Mouse (Mus musculus) heart, postnatal 25 days (tissue): ENCODE data around the gene Pate2. TPM values are rescaled to one million over a fixed set of nuclear protein-coding genes. Genes with fewer than 3 reads are reported as not detected.
A peak's percentile ranks its signal among the peaks of the same experiment; 100 is the strongest.
"Not testable (repeated sequence)": the region's sequence is repeated elsewhere in the genome, so short reads cannot be mapped to it uniquely, and the experiment has no call there.

Source experiments
- DNase-seq: peaks from one replicate; pipeline ENCODE4 v3.0.0; 2022; ENCODE audit warnings: low spot score
- intact Hi-C: fragments of 180-260 bp; cut with DNase I; formaldehyde crosslinking; loops from one replicate; pipeline ENCODE4 v1.15.1; 2025
- total RNA-seq, 2 experiments: library from RNA; stranded (reverse); gene quantifications; 2 replicates each; pipeline ENCODE4 v1.2.3; 2021

Pate2 gene
- total RNA-seq, 2 experiments from 2014 or later, result not detected

GRCm38 (mm10) chr9:35545704-35546103 is 24.4 kb upstream of the Pate2 start:
- no peak for DNase-seq
- intact Hi-C loops, result loop anchor here (10.0 kb wide), 1 partner anchor 341 kb away; the partner anchor contains the start of genes Srpr and Tirap

DNA sequence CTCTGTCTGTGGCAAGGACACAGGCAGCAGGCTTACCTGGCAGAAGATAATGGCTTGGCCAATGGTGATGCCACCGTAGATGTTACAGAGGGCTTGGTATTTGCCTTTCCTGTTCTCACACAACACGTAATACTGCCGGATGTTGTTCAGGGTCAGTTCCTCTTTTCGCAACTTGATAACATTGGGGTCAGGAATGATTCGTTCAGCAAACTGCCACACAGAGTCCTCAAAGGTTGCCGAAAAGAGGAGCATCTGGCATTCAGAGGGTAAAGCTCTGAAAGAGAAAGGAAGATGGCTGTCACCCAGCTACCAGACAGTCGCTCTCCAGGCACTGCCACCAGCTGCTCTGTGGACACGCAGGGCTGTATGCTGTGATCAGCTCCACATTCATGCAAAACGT is 23.3 kb upstream of the Pate2 start:
- intact Hi-C loops, result loop anchor here (10.0 kb wide), 1 partner anchor 342 kb away; the partner anchor contains the start of genes Srpr and Tirap
- no peak for DNase-seq

DNA sequence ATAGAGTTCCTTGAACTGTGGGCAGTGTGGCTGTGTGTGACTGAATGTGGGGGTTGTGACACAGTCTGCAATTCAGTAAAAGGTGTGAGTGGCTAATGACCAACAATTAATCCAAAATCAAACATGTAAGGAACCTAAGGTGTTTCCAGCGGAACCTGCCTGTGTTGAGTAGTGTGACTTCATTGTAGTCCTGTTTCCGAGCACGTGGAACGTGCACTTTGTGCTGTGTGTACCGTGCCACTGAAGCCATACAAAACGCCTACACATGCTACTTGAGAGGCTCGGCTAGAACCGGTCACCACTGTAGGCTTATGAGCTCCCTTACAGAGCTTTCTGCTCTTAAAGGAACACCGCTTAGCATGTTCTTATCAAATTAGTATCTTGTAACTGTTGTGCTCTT is 21.6 kb upstream of the Pate2 start:
- intact Hi-C loops, result loop anchor here (10.0 kb wide), 1 partner anchor 344 kb away; the partner anchor contains the start of genes Srpr and Tirap
- no peak for DNase-seq

GRCm38 (mm10) chr9:35556494-35557102 is 13.5 kb upstream of the Pate2 start:
- DNase-seq, result no peak
- intact Hi-C loops, result no loop called here

DNA sequence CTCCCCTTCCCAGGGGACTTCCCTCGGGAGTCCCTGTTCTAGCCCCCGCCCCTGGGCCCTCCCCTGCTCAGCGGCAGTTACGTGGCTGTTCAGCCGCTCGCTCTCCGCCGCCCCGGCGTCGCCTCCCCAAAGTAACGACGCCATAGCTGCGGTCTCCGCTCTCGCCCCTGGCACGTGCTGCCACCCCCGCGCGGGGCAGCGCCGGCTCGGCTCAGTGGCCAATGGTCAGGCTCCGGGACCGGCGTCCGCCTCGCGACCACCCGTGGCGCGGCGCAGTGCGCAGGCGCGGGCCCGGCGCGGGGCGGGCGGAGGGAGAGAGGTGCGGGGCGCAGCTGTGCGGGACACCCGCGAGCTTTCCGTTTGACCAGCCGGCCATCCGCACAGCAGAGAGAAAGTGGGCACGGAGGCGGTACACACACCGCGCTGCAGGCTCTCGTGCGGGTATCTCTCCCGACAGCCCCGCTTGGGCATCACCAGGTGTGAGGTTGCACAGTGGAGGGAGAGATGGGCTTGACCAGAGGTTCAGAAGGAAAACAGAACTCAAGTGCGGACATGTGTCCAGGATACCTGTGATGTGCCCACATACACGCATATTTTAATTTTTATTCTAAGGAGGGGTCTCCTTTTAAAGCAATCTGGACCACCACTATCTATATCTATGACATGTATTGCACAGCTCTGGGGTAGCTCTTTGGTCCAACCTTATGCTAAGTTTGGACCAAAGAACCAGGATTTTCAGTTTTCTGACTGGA is 11.7 kb upstream of the Pate2 start, which contains the start of the genes Ddx25 and Pus3:
Gene Ddx25, minus strand, starts transcription at position 272 of the 752 bp plus-strand sequence.
Gene Pus3, plus strand, starts transcription at position 339 of the 752 bp plus-strand sequence.
- intact Hi-C loops, result no loop called here
- DNase-seq, result no peak

- DNase-seq, result peak; percentile 46
- intact Hi-C loops, result no loop called here
Observed at GRCm38 (mm10) chr9:35559009-35559890, 10.8 kb upstream of the Pate2 start.

DNA sequence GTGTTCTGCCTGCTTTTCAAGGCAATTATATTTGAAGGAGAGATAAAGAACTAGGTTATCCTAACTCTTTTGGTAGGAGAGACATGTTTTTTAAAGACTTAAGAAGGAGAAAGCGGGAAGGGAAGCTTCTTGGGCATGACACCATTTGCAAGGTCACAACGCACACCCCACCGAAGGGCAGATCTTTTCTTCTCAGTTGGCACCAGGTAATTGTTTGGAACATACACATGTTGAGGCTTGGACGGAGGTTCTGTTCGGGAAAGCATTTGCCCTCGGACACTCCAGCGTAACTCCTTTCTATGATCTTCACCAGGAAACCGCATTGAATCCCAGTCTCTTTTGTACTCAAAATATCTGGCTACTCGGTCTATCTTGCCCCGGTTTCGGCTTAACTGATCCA is 9.0 kb upstream of the Pate2 start:
- no peak for DNase-seq
- intact Hi-C loops, result no loop called here

GRCm38 (mm10) chr9:35561583-35561982 is 8.5 kb upstream of the Pate2 start:
- DNase-seq, result no peak
- intact Hi-C loops, result no loop called here

DNA sequence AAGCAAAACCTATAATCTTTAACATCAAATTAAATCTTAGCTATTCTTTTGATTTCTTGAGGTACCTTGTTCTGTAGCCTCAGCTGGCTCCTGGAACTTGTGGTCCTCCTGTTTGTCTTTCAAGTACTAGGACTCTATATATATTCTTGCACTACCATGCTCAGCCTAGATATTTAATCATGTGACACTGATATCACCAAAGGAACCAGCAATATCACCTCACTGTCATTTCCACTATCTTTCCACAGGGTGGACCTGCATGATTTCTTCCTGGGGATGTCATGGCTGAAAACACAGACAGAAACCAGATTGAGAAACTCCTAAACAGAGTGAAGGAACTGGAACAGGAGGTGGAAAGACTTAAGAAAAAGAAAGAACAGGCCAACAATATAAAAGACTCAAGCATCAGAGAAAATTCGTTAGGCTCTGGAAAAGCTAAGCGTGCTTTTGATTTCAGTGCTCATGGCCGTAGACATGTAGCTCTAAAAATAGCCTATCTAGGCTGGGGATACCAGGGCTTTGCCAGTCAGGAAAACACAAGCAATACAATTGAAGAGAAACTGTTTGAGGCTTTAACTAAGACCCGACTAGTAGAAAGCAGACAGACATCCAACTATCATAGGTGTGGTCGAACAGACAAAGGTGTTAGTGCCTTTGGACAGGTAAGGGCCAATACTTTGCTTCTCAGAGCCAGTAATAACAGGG is 5.4 kb upstream of the Pate2 start:
- intact Hi-C loops, result no loop called here
- DNase-seq, result no peak

GRCm38 (mm10) chr9:35567995-35568394 is 2.1 kb upstream of the Pate2 start:
- DNase-seq, result no peak
- intact Hi-C loops, result no loop called here

- DNase-seq, result no peak
- intact Hi-C loops, result no loop called here
Observed at GRCm38 (mm10) chr9:35570663-35571062, 579 bp downstream of the Pate2 start.

DNA sequence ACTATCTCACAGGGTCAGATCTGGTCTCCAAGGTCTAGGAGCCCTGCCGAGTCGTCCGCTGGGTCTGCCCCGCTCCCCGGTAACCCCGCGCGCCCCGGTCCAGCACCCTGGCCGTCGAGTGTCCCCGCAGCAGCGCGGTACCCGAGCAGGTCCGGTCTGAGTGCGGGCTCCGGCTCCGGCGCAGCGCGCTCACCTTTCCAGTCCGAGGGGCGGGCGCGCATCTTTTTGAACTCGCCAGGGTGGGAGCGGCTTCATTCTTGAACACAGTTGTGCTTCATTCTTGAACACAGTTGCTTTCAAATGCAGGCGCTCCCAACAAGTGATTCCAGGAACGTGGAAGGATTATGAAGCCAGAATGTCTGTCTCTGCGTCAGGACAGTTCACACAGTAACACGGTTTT is 4.3 kb downstream of the Pate2 start:
- intact Hi-C loops, result no loop called here
- no peak for DNase-seq

GRCm38 (mm10) chr9:35587674-35588073 is 17.6 kb downstream of the Pate2 start:
- intact Hi-C loops, result no loop called here
- DNase-seq, result no peak

DNA sequence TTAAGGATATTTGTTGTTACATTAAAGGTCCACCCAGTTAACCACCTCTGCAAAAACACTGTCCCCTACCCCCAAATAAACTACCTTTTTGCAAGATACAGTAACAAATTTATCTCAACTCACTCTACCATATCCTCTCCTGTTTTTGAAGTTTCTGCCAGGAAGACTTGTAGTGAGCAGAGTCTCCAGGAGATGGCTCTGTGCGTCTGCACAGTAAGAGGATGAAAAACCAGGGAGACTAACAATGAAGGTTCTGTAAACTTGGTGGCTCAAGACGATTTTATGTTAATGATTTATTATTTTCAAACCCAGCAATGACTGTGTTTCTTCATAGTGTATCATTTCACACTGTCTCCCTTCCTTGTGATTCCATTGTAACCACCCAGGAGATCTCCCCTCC is 22.8 kb downstream of the Pate2 start:
- no peak for DNase-seq
- intact Hi-C loops, result loop anchor here (2.0 kb wide), 1 partner anchor 1094 kb away; no protein-coding TSS in a partner anchor

- DNase-seq, result no peak
- intact Hi-C loops, result no loop called here
Observed at GRCm38 (mm10) chr9:35607647-35608405, 37.7 kb downstream of the Pate2 start.

- intact Hi-C loops, result no loop called here
- DNase-seq, result no peak
Observed at GRCm38 (mm10) chr9:35611841-35612240, 41.8 kb downstream of the Pate2 start, which contains the start of gene Pate4. Gene Pate4, minus strand, starts transcription at chr9:35611941.

DNA sequence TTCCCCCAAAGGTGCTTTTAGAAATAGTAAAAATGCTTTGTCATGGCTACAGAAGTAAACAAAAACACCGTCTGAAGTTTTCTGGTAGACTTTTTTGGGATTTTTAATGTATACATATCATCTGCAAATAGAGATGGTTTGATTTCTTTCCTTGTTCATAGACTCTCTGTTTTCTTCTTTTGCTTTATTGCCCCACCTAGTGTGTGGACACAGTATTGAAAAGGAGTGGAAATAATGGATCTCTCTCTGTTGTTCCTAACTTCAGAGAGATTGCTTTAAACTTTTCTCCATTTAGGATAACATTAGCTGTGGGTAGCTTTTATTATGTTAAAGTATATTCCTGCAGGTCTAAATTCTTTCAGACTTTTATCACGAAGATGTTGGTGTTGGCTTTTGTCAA is 43.9 kb downstream of the Pate2 start:
- intact Hi-C loops, result no loop called here

GRCm38 (mm10) chr9:35616784-35617183 is 46.7 kb downstream of the Pate2 start:
- DNase-seq, intact Hi-C loops: not testable (repeated sequence)

More for the DNA sequence above, 43.9 kb downstream of the Pate2 start:
- no peak for DNase-seq

- intact Hi-C loops, result no loop called here
- DNase-seq, result no peak
Observed at GRCm38 (mm10) chr9:35632981-35633380, 62.9 kb downstream of the Pate2 start.
